Mouse (Mus musculus) lung, postnatal 0 days (tissue): ENCODE measurements around the gene Slc11a2. TPM values are rescaled to one million over a fixed set of nuclear protein-coding genes. Genes with fewer than 3 reads are reported as not detected.
A peak's percentile ranks its signal among the peaks of the same experiment; 100 is the strongest.

ENCODE experiments used
- ATAC-seq: fragments of 200-750 bp; cut with Nextera tagmentation; 2 replicates; pipeline ENCODE4 v1.8.0; 2017; ENCODE audit warnings: moderate library complexity
- DNase-seq: peaks from one replicate; pipeline ENCODE4 v3.0.0-alpha.2; 2016; ENCODE audit warnings: low spot score
- H3K27ac ChIP-seq: fragments of 300-500 bp; sonication (generic); 2 replicates; pipeline ENCODE4 v1.5.1; 2014; ENCODE audit warnings: antibody characterized with exemption, mild to moderate bottlenecking, low read length, mixed read lengths
- H3K27me3 ChIP-seq: fragments of 300-500 bp; sonication (generic); replicated peaks from 2 replicates; pipeline ENCODE4 v1.6.1; 2014; ENCODE audit warnings: low read length, mixed read lengths; ENCODE audit not compliant: insufficient read depth
- H3K36me3 ChIP-seq: fragments of 300-500 bp; sonication (generic); 2 replicates; pipeline ENCODE4 v1.6.1; 2014; ENCODE audit warnings: low read length, mixed read lengths; ENCODE audit not compliant: insufficient read depth
- H3K4me1 ChIP-seq: fragments of 300-500 bp; sonication (generic); 2 replicates; pipeline ENCODE4 v1.6.1; 2014; ENCODE audit warnings: antibody characterized with exemption, low read depth, low read length, mixed read lengths; ENCODE audit not compliant: insufficient read depth
- H3K4me2 ChIP-seq: fragments of 300-500 bp; sonication (generic); replicated peaks from 2 replicates; pipeline ENCODE4 v1.6.1; 2014; ENCODE audit warnings: low read depth, mild to moderate bottlenecking, low read length, moderate library complexity, mixed read lengths
- H3K4me3 ChIP-seq: fragments of 300-500 bp; sonication (generic); 2 replicates; pipeline ENCODE4 v1.5.1; 2014; ENCODE audit warnings: low read depth, low read length
- H3K9ac ChIP-seq: fragments of 300-500 bp; sonication (generic); replicated peaks from 2 replicates; pipeline ENCODE4 v1.6.1; 2014; ENCODE audit warnings: low read depth, mild to moderate bottlenecking
- H3K9me3 ChIP-seq: fragments of 300-500 bp; sonication (generic); 2 replicates; pipeline ENCODE4 v1.6.1; 2016; ENCODE audit warnings: low read length, mixed read lengths
- CTCF ChIP-seq: IDR thresholded peaks from 2 replicates; pipeline ENCODE4 v1.5.1; 2016; ENCODE audit warnings: antibody characterized with exemption, mild to moderate bottlenecking
- EP300 ChIP-seq: IDR thresholded peaks from 2 replicates; pipeline ENCODE4 v1.6.1; 2016; ENCODE audit warnings: antibody characterized with exemption, mild to moderate bottlenecking, control low read depth
- WGBS: fragments of 180-500 bp; shearing (Covaris S2); extraction: QIAGEN DNeasy Blood & Tissue Kit; methylation state at CpG from one replicate; pipeline ENCODE4 v1.1.7; 2014; 5-methylcytosine and 5-hydroxymethylcytosine counted together
- polyA plus RNA-seq: library from polyadenylated mRNA; unstranded; fragments of >200 nt; fragmentation: Nextera tagmentation; extraction: Ambion mirVana; gene quantifications from 2 replicates; pipeline ENCODE4 v1.2.1, GENCODE M21; 2015

Gene Slc11a2
- polyA plus RNA-seq, 1 experiment from 2014 or later: 16.1 TPM

GRCm38 (mm10) chr15:100457340-100457739 is 32.5 kb upstream of the Slc11a2 start:
- Histone ChIP-seq H3K27me3 (no peaks in the 10 kb centered on the region), H3K27ac (no peak overlapping the region), H3K36me3 (no peaks in the 10 kb centered on the region), H3K4me1 (no peaks in the 10 kb centered on the region), H3K4me3 (no peak overlapping the region), H3K9me3 (no peaks in the 10 kb centered on the region), H3K9ac (no peak overlapping the region), H3K4me2 (no peak overlapping the region)
- TF ChIP-seq EP300 (no peak), CTCF (peak; percentile 95)
- ATAC-seq (peak; percentile 69), DNase-seq (peak; percentile 83)
- WGBS: 7% methylated on average over 17 of the region's 17 CpGs

DNA sequence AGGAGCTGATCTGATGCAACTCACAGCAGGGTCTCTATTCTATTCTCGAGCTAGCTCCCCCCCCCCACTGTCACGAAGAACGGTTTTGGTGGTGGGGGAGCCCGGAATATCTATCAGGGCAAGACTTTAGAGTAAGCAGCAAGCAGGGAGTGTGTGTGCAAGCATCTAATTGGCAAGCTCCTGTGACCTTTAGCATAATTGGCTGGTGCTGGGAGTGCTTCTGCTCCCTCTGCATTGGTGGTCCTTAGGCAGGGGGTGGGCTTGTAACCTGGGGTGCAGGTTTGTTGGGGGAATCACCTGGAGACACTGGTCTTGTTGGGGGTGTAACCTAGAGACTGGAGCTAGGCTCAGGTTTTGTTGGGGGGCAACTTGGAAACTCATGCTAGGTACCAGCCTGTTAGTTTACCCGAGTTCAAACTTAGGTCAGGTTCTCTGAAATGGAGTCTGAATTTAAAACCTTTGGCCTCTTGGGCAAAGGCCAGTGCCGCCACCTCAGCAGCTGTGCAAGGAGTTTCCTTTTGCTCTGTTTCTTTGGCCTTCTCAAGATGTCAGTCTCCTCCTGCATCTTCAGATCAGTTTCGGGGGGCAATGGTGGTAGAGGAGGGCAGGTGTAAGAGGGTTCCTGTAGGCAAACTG is 31.6 kb upstream of the Slc11a2 start:
- 72% methylated on average over 7 of the region's 7 CpGs for WGBS
- Histone ChIP-seq H3K27me3 (no peaks in the 10 kb centered on the region), H3K36me3 (no peaks in the 10 kb centered on the region), H3K4me3 (no peak overlapping the region), H3K9ac (no peak overlapping the region), H3K4me2 (no peak overlapping the region), H3K4me1 (no peaks in the 10 kb centered on the region), H3K27ac (no peak overlapping the region), H3K9me3 (no peaks in the 10 kb centered on the region)
- no peak for ATAC-seq
- DNase-seq: no peak
- no peak for TF ChIP-seq CTCF
- no peak for TF ChIP-seq EP300

DNA sequence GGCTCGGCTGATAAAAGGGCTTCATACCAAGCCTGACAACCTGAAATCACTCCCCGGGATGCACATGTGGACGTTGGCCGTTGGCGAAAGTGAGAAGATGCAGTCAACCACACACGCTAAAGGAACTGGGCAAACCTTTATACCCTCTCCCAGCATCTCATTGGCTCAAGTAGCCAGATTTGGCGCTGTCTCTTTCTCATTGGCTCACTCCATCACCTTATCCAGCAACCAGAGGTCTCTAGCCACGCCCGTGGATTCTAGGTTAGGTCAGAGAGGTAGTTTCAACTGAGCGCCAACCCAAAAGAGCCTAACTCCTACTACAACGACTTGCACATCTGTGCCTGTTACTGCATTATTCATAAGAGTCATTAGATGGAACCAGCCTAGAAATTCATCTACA is 27.6 kb upstream of the Slc11a2 start:
- Histone ChIP-seq H3K9me3 (no peaks in the 10 kb centered on the region), H3K4me1 (no peaks in the 10 kb centered on the region), H3K4me3 (no peak overlapping the region), H3K4me2 (no peak overlapping the region), H3K36me3 (no peaks in the 10 kb centered on the region), H3K9ac (no peak overlapping the region), H3K27ac (no peak overlapping the region), H3K27me3 (no peaks in the 10 kb centered on the region)
- WGBS: 76% methylated on average over 11 of the region's 11 CpGs
- ATAC-seq (no peak), DNase-seq (no peak)
- TF ChIP-seq EP300: no peak
- no peak for TF ChIP-seq CTCF

DNA sequence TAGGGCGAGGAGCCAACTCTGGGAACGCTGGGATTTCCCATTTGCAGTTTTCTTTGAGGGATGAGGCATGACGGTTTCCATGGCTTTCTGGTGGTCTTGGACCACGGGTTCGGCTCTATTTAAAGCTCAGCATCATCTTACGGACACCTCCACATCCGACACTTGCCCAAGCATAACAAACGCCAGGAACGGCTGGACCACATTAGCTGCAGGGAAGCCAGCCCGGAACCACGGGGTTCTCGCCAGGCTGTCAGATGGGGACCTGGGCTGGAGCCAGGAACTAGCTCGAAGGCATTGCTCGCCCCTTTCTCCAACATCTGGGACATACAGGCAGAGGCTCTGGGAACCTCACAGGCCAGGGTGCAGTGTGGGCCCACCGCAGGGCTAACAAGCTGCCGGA is 26.4 kb upstream of the Slc11a2 start:
- WGBS: 48% methylated on average over 16 of the region's 16 CpGs
- Histone ChIP-seq H3K27me3 (no peaks in the 10 kb centered on the region), H3K36me3 (no peaks in the 10 kb centered on the region), H3K4me1 (no peaks in the 10 kb centered on the region), H3K4me3 (no peak overlapping the region), H3K27ac (no peak overlapping the region), H3K9me3 (no peaks in the 10 kb centered on the region), H3K4me2 (no peak overlapping the region), H3K9ac (no peak overlapping the region)
- TF ChIP-seq EP300 (no peak), CTCF (no peak)
- ATAC-seq (no peak; the same call in 1 of the 2 replicates), DNase-seq (no peak)

DNA sequence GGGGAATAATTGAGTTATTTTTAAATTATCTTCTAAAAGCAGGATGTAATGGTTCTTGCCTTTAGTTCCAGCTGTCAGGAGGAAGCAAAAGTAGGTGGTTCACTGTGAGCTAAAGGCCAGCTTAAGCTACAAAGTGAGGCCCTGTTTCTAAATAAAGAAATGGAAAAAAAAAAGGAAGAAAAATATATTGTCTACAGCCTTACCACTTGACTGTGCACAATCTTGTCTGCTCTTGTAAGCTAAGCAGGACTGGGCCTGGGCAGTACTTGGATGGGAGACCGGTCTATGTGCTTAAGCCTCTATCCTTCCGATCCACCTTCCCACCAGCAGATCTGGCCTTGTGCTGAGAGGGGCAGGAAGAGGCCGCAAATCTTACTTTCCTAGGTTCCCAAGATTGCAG is 24.6 kb upstream of the Slc11a2 start:
- H3K27me3 ChIP-seq: no peaks in the 10 kb centered on the region
- no peak for DNase-seq
- H3K9me3 ChIP-seq: no peaks in the 10 kb centered on the region
- no peaks in the 10 kb centered on the region for H3K36me3 ChIP-seq
- no peak overlapping the region for H3K4me3 ChIP-seq
- H3K9ac ChIP-seq: no peak overlapping the region
- TF ChIP-seq CTCF: no peak
- TF ChIP-seq EP300: no peak
- no peak for ATAC-seq
- H3K27ac ChIP-seq: no peak overlapping the region
- no peaks in the 10 kb centered on the region for H3K4me1 ChIP-seq
- WGBS: 91% methylated on average over 3 of the region's 3 CpGs
- H3K4me2 ChIP-seq: no peak overlapping the region

DNA sequence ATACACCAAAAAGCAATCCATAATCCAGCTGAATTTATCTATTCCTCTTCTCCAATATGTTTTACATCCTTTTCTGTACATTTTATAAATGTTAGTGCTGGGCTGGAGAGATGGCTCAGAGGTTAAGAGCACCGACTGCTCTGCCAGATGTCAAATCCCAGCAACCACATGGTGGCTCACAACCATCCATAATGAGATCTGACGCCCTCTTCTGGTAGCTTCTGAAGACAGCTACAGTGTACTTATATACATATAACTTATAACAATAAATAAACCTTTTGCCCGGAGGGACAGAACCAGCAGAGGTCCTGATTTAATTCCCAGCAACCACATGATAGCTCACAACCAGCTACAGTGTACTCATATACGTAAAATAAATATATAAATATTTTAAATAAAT is 23.7 kb upstream of the Slc11a2 start:
- WGBS: 66% methylated on average over 4 of the region's 4 CpGs

GRCm38 (mm10) chr15:100446887-100447286 is 22.0 kb upstream of the Slc11a2 start:
- ATAC-seq (no peak), DNase-seq (no peak)
- H3K27ac ChIP-seq: no peak overlapping the region
- H3K36me3 ChIP-seq: no peaks in the 10 kb centered on the region
- H3K9ac ChIP-seq: no peak overlapping the region
- TF ChIP-seq EP300 (no peak), CTCF (no peak)
- H3K4me2 ChIP-seq: no peak overlapping the region
- no peak overlapping the region for H3K4me3 ChIP-seq
- H3K27me3 ChIP-seq: no peaks in the 10 kb centered on the region
- H3K9me3 ChIP-seq: no peaks in the 10 kb centered on the region
- no peaks in the 10 kb centered on the region for H3K4me1 ChIP-seq
- 76% methylated on average over 2 of the region's 2 CpGs for WGBS

More for the DNA sequence above, 23.7 kb upstream of the Slc11a2 start:
- no peaks in the 10 kb centered on the region for H3K4me1 ChIP-seq
- ATAC-seq (no peak), DNase-seq (no peak)
- no peaks in the 10 kb centered on the region for H3K27me3 ChIP-seq
- H3K9ac ChIP-seq: no peak overlapping the region
- no peak overlapping the region for H3K27ac ChIP-seq
- TF ChIP-seq EP300 (no peak), CTCF (peak; percentile 19; the same call in 1 of the 2 replicates)
- H3K4me2 ChIP-seq: no peak overlapping the region
- no peaks in the 10 kb centered on the region for H3K36me3 ChIP-seq
- no peak overlapping the region for H3K4me3 ChIP-seq
- no peaks in the 10 kb centered on the region for H3K9me3 ChIP-seq
